Mouse (Mus musculus) G1E (cell line): ENCODE results near the gene Ccdc107.

ENCODE experiments used
- CTCF ChIP-seq: IDR thresholded peaks from 2 replicates; pipeline ENCODE4 v1.5.1; 2012; ENCODE audit warnings: low read depth, low read length, inconsistent platforms, mixed read lengths
- GATA1 ChIP-seq: IDR thresholded peaks from 2 replicates; pipeline ENCODE4 v1.6.1; 2012; ENCODE audit warnings: borderline replicate concordance, low read length, inconsistent platforms, mixed read lengths
- GATA2 ChIP-seq: IDR thresholded peaks from 2 replicates; pipeline ENCODE4 v1.6.1; 2012; ENCODE audit warnings: low read depth, low read length, inconsistent platforms, borderline replicate concordance
- POLR2AphosphoS5 ChIP-seq: IDR thresholded peaks from 2 replicates; pipeline ENCODE4 v1.6.1; 2012; ENCODE audit warnings: low read depth, low read length, inconsistent platforms; ENCODE audit not compliant: insufficient replicate concordance
- TAL1 ChIP-seq: conservative IDR thresholded peaks from 2 replicates; pipeline ENCODE4 v1.6.1; 2012; ENCODE audit warnings: low read depth, low read length, inconsistent platforms, mixed read lengths

DNA sequence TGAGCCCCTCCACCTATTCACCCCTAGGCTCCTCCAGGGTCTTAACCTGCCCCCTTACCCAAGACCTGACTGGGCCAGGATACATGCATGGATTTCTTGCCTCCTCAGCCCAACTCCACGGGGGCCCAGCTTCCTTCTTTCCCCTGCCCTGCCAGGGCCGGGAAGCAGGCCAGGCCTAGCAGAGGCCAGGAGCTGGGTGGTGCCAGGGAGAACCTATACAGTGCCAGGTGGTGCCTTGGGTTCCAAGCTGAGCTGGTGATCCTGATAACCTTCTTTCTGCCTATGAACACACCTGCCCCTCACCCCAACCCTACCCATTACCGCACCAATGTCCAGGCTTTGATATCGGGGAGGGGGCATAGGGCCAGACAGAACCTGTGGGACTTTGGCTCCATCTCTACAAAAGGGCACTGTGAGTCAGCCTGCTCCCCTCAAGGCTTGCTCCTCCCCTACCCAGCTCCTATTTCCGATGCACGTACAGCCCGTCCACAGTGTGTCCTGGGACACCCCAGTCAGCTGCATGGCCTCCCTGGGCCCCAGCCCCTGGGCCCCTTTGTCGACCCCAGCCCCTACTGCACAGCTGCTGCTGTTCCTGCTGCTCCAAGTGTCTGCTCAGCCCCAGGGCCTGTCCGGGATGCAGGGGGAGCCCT is 14.0 kb downstream of the Ccdc107 start, which contains the start of gene Car9:
- TF ChIP-seq CTCF = no peak
- TF ChIP-seq TAL1 = no peak
- TF ChIP-seq POLR2AphosphoS5 = no peak
- no peak for TF ChIP-seq GATA1
- TF ChIP-seq GATA2 = no peak
